Mouse (Mus musculus) erythroblast, embryonic 14.5 days (primary cell): ENCODE results near the gene Cfap77.

Source experiments
- GATA1 ChIP-seq: IDR thresholded peaks from 2 replicates; pipeline ENCODE4 v1.6.1; 2012; ENCODE audit warnings: low read length, inconsistent platforms, mixed read lengths
- TAL1 ChIP-seq: IDR thresholded peaks from 3 replicates; pipeline ENCODE4 v1.6.1; 2012; ENCODE audit warnings: low read length, inconsistent platforms, mixed read lengths

DNA sequence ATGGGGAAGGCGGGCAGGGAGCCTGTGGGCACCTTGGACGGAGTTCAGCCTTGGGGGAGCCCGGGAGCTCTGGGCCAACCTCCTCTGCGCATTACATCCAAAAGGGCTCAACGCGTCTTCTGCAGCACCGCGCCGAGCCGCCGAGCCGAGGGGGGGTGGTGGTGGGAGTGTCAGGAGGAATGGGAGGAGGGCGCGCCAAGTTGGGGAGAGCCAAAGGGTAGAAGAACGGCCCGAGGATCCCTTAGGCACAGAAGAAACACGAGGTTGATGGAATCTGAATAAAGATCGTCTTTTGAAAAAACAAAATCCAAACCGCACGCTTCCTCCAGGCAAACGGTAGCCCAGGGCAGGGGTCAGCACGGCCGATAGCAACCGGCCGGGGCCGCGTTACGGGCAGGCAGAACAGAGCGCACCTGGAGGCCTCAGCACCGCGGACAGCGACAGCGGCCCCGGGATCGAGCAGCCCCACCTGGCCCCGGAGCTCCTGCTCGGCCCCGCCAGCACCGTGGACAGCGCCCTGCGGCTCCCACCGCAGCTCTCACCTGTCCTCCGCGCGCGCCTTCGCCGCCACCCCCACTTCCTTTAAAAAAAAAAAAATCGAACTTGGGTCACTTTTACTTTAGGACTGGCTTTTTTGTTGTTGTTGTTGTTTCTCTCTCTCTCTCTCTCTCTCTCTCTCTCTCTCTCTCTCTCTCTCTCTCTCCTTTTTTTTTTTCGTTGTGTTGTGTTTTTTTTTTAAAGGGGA is 138.9 kb downstream of the Cfap77 start:
- no peak for TF ChIP-seq GATA1
- no peak for TF ChIP-seq TAL1
